Mouse (Mus musculus) embryonic facial prominence, embryonic 11.5 days (tissue): Measurements from ENCODE around the gene Tiprl. TPM values are rescaled to one million over a fixed set of nuclear protein-coding genes. Genes with fewer than 3 reads are reported as not detected.

ENCODE experiments used
- ATAC-seq: fragments of 200-750 bp; cut with Nextera tagmentation; replicated peaks from 2 replicates; pipeline ENCODE4 v1.8.0; 2017; ENCODE audit warnings: low read depth; ENCODE audit not compliant: insufficient number of reproducible peaks, low FRiP score, low TSS enrichment
- DNase-seq: peaks from one replicate; pipeline ENCODE4 v3.0.0-alpha.2; 2015; ENCODE audit warnings: low spot score
- H3K27ac ChIP-seq: fragments of 300-500 bp; sonication (generic); replicated peaks from 2 replicates; pipeline ENCODE4 v1.5.1; 2014; ENCODE audit warnings: mild to moderate bottlenecking, low read depth, low read length, control low read depth
- H3K27me3 ChIP-seq: fragments of 300-500 bp; sonication (generic); 2 replicates; pipeline ENCODE4 v1.6.1; 2014; ENCODE audit warnings: mild to moderate bottlenecking, low read length, moderate library complexity, mixed read lengths; ENCODE audit not compliant: control insufficient read depth, insufficient read depth
- H3K36me3 ChIP-seq: fragments of 300-500 bp; sonication (generic); replicated peaks from 2 replicates; pipeline ENCODE4 v1.6.1; 2014; ENCODE audit warnings: low read depth, mild to moderate bottlenecking, low read length, moderate library complexity, mixed read lengths; ENCODE audit not compliant: control insufficient read depth, insufficient read depth
- H3K4me1 ChIP-seq: fragments of 300-500 bp; sonication (generic); 2 replicates; pipeline ENCODE4 v1.6.1; 2014; ENCODE audit warnings: low read length, mixed read lengths; ENCODE audit not compliant: control insufficient read depth, insufficient read depth
- H3K4me2 ChIP-seq: fragments of 300-500 bp; sonication (generic); 2 replicates; pipeline ENCODE4 v1.6.1; 2014; ENCODE audit warnings: low read depth, mild to moderate bottlenecking, control low read depth, low read length, moderate library complexity
- H3K4me3 ChIP-seq: fragments of 300-500 bp; sonication (generic); 2 replicates; pipeline ENCODE4 v1.5.1; 2014; ENCODE audit warnings: low read depth, low read length, control low read depth
- H3K9ac ChIP-seq: fragments of 300-500 bp; sonication (generic); replicated peaks from 2 replicates; pipeline ENCODE4 v1.6.1; 2014; ENCODE audit warnings: mild to moderate bottlenecking, control low read depth, low read length
- H3K9me3 ChIP-seq: fragments of 300-500 bp; sonication (generic); replicated peaks from 2 replicates; pipeline ENCODE4 v1.6.1; 2016; ENCODE audit warnings: mild to moderate bottlenecking, low read length, inconsistent platforms, mixed read lengths; ENCODE audit not compliant: control insufficient read depth
- WGBS: fragments of 180-500 bp; shearing (Covaris S2); extraction: QIAGEN DNeasy Blood & Tissue Kit; methylation state at CpG from one replicate; pipeline ENCODE4 v1.1.7; 2014; 5-methylcytosine and 5-hydroxymethylcytosine counted together
- polyA plus RNA-seq: library from polyadenylated mRNA; unstranded; fragments of >200 nt; fragmentation: Nextera tagmentation; extraction: Ambion mirVana; gene quantifications from 2 replicates; pipeline ENCODE4 v1.2.1, GENCODE M21; 2014

Tiprl gene
- polyA plus RNA-seq, 1 experiment from 2014 or later: 120 TPM

GRCm38 (mm10) chr1:165252027-165252671 is 15.4 kb upstream of the Tiprl start:
- WGBS: 48% methylated on average over 11 of the region's 11 CpGs

GRCm38 (mm10) chr1:165250546-165250945 is 13.8 kb upstream of the Tiprl start:
- Histone ChIP-seq H3K27ac (no peak overlapping the region), H3K36me3 (no peaks in the 10 kb centered on the region), H3K27me3 (no peaks in the 10 kb centered on the region), H3K9me3 (no peaks in the 10 kb centered on the region), H3K4me3 (no peak overlapping the region), H3K4me1 (no peaks in the 10 kb centered on the region), H3K9ac (no peak overlapping the region), H3K4me2 (no peak overlapping the region)
- WGBS: 82% methylated on average over 2 of the region's 2 CpGs
- no peak for DNase-seq
- no peak for ATAC-seq

More at GRCm38 (mm10) chr1:165252027-165252671, 15.4 kb upstream of the Tiprl start:
- no peaks in the 10 kb centered on the region for H3K9me3 ChIP-seq
- ATAC-seq (no peak), DNase-seq (peak; percentile 86)
- H3K27me3 ChIP-seq: no peaks in the 10 kb centered on the region
- no peak overlapping the region for H3K4me3 ChIP-seq
- H3K36me3 ChIP-seq: no peaks in the 10 kb centered on the region
- no peaks in the 10 kb centered on the region for H3K4me1 ChIP-seq
- H3K27ac ChIP-seq: no peak overlapping the region
- H3K9ac ChIP-seq: no peak overlapping the region
- H3K4me2 ChIP-seq: no peak overlapping the region

GRCm38 (mm10) chr1:165248842-165249241 is 12.0 kb upstream of the Tiprl start:
- Histone ChIP-seq H3K4me3 (no peak overlapping the region), H3K4me1 (no peaks in the 10 kb centered on the region), H3K9ac (no peak overlapping the region), H3K4me2 (no peak overlapping the region), H3K9me3 (no peaks in the 10 kb centered on the region), H3K27ac (no peak overlapping the region), H3K36me3 (no peaks in the 10 kb centered on the region), H3K27me3 (no peaks in the 10 kb centered on the region)
- 69% methylated on average over 4 of the region's 4 CpGs for WGBS
- DNase-seq: no peak
- ATAC-seq: no peak

GRCm38 (mm10) chr1:165247788-165248187 is 11.0 kb upstream of the Tiprl start:
- Histone ChIP-seq H3K27ac (no peak overlapping the region), H3K9me3 (no peaks in the 10 kb centered on the region), H3K36me3 (no peaks in the 10 kb centered on the region), H3K4me2 (no peak overlapping the region), H3K9ac (no peak overlapping the region), H3K27me3 (no peaks in the 10 kb centered on the region), H3K4me3 (no peak overlapping the region), H3K4me1 (no peaks in the 10 kb centered on the region)
- 87% methylated on average over 3 of the region's 3 CpGs for WGBS
- DNase-seq: no peak
- no peak for ATAC-seq

- Histone ChIP-seq H3K27me3 (no peaks in the 10 kb centered on the region), H3K4me1 (no peaks in the 10 kb centered on the region), H3K27ac (no peak overlapping the region), H3K36me3 (no peaks in the 10 kb centered on the region), H3K4me2 (no peak overlapping the region), H3K9me3 (no peaks in the 10 kb centered on the region), H3K9ac (no peak overlapping the region), H3K4me3 (no peak overlapping the region)
- 74% methylated on average over 5 of the region's 5 CpGs for WGBS
- DNase-seq (no peak), ATAC-seq (no peak)
These were observed 10.3 kb upstream of the Tiprl start for GRCm38 (mm10) chr1:165247085-165247484.

- WGBS: 79% methylated on average over 5 of the region's 5 CpGs
- Histone ChIP-seq H3K27ac (no peak overlapping the region), H3K4me1 (no peaks in the 10 kb centered on the region), H3K9ac (no peak overlapping the region), H3K27me3 (no peaks in the 10 kb centered on the region), H3K4me3 (no peak overlapping the region), H3K9me3 (no peaks in the 10 kb centered on the region), H3K4me2 (no peak overlapping the region), H3K36me3 (no peaks in the 10 kb centered on the region)
- DNase-seq (no peak), ATAC-seq (no peak)
These were observed 9.8 kb upstream of the Tiprl start for GRCm38 (mm10) chr1:165246587-165246986.

- peaks cover 4% of the 10 kb centered on the region; the same call in 1 of the 2 replicates for H3K4me1 ChIP-seq
- peak overlapping the region; percentile 89 for H3K4me3 ChIP-seq
- H3K9me3 ChIP-seq: no peaks in the 10 kb centered on the region
- ATAC-seq (no peak), DNase-seq (no peak)
- H3K4me2 ChIP-seq: peak overlapping the region; percentile 61
- no peaks in the 10 kb centered on the region for H3K27me3 ChIP-seq
- 11% methylated on average over 10 of the region's 10 CpGs for WGBS
- peak overlapping the region; percentile 83 for H3K9ac ChIP-seq
- no peaks in the 10 kb centered on the region for H3K36me3 ChIP-seq
- no peak overlapping the region for H3K27ac ChIP-seq
These were observed 950 bp downstream of the Tiprl start for GRCm38 (mm10) chr1:165235846-165236245.

- ATAC-seq (no peak), DNase-seq (no peak)
- no peaks in the 10 kb centered on the region for H3K9me3 ChIP-seq
- no peak overlapping the region for H3K9ac ChIP-seq
- H3K27me3 ChIP-seq: no peaks in the 10 kb centered on the region
- no peak overlapping the region for H3K27ac ChIP-seq
- WGBS: 75% methylated on average over 2 of the region's 2 CpGs
- H3K36me3 ChIP-seq: no peaks in the 10 kb centered on the region
- no peak overlapping the region for H3K4me3 ChIP-seq
- H3K4me1 ChIP-seq: peaks cover 4% of the 10 kb centered on the region; the same call in 1 of the 2 replicates
- H3K4me2 ChIP-seq: no peak overlapping the region
These were observed 3.0 kb downstream of the Tiprl start for GRCm38 (mm10) chr1:165233806-165234205.
